Mouse (Mus musculus) heart, embryonic 14.5 days (tissue): ENCODE measurements around the gene Fam183b. TPM values are rescaled to one million over a fixed set of nuclear protein-coding genes. Genes with fewer than 3 reads are reported as not detected.
"Not testable (repeated sequence)": the region's sequence is repeated elsewhere in the genome, so short reads cannot be mapped to it uniquely, and the experiment has no call there.

ENCODE experiments used
- ATAC-seq: fragments of 200-750 bp; cut with Nextera tagmentation; 2 replicates; pipeline ENCODE4 v1.8.0; 2017; ENCODE audit warnings: low read depth, moderate TSS enrichment; ENCODE audit not compliant: insufficient number of reproducible peaks, insufficient read depth, low FRiP score
- H3K27ac ChIP-seq, 2 experiments: fragments of 200-500 bp in 1 of 2; fragments of 300-500 bp in 1 of 2; sonication (generic) in 1 of 2; replicated peaks in 1 of 2; 2 replicates each; pipeline ENCODE4 v1.5.1; 2012 to 2014; ENCODE audit warnings: low read depth in 2 of 2, low read length in 2 of 2, control low read depth in 1 of 2, mild to moderate bottlenecking in 1 of 2, mixed read lengths in 1 of 2; ENCODE audit not compliant: control insufficient read depth in 1 of 2, insufficient read depth in 1 of 2
- H3K27me3 ChIP-seq: fragments of 300-500 bp; sonication (generic); 2 replicates; pipeline ENCODE4 v1.6.1; 2014; ENCODE audit warnings: mild to moderate bottlenecking, low read length, control low read depth; ENCODE audit not compliant: control insufficient read depth, insufficient read depth
- H3K36me3 ChIP-seq: fragments of 300-500 bp; sonication (generic); 2 replicates; pipeline ENCODE4 v1.6.1; 2014; ENCODE audit warnings: mild to moderate bottlenecking, control low read depth, low read length, mixed read lengths; ENCODE audit not compliant: control insufficient read depth, insufficient read depth
- H3K4me1 ChIP-seq, 2 experiments: fragments of 200-500 bp in 1 of 2; fragments of 300-500 bp in 1 of 2; sonication (generic) in 1 of 2; 2 replicates each; pipeline ENCODE4 v1.6.1; 2012 to 2014; ENCODE audit warnings: low read length in 2 of 2, control low read depth in 1 of 2, mixed read lengths in 1 of 2; ENCODE audit not compliant: control insufficient read depth in 2 of 2, insufficient read depth in 2 of 2
- H3K4me2 ChIP-seq: fragments of 300-500 bp; sonication (generic); 2 replicates; pipeline ENCODE4 v1.6.1; 2014; ENCODE audit warnings: mild to moderate bottlenecking, low read length
- H3K4me3 ChIP-seq, 2 experiments: fragments of 200-500 bp in 1 of 2; fragments of 300-500 bp in 1 of 2; sonication (generic) in 1 of 2; 2 replicates each; pipeline ENCODE4 v1.5.1; 2012 to 2014; ENCODE audit warnings: low read length in 2 of 2, mild to moderate bottlenecking in 2 of 2, control low read depth in 1 of 2, low read depth in 1 of 2, moderate library complexity in 1 of 2; ENCODE audit not compliant: control insufficient read depth in 1 of 2, insufficient read depth in 1 of 2
- H3K9ac ChIP-seq: fragments of 300-500 bp; sonication (generic); 2 replicates; pipeline ENCODE4 v1.6.1; 2014; ENCODE audit warnings: mild to moderate bottlenecking, low read length
- H3K9me3 ChIP-seq: fragments of 300-500 bp; sonication (generic); 2 replicates; pipeline ENCODE4 v1.6.1; 2016; ENCODE audit warnings: low read length, control low read depth; ENCODE audit not compliant: control insufficient read depth
- whole genome bisulfite sequencing: fragments of 180-500 bp; shearing (Covaris S2); extraction: QIAGEN DNeasy Blood & Tissue Kit; methylation state at CpG from one replicate; pipeline ENCODE4 v1.1.7; 2014; 5-methylcytosine and 5-hydroxymethylcytosine counted together
- polyA plus RNA-seq: library from polyadenylated mRNA; unstranded; fragments of >200 nt; fragmentation: Nextera tagmentation; extraction: Ambion mirVana; gene quantifications from 2 replicates; pipeline ENCODE4 v1.2.1, GENCODE M21; 2014

The Fam183b gene
- 0.39 and 0.53 TPM in 2 replicates for polyA plus RNA-seq

GRCm38 (mm10) chr11:58801558-58802228 lies at the start of gene Fam183b:
Gene Fam183b (minus strand): TSS chr11:58801960.
- no peak within 1 kb of the TSS for H3K27ac ChIP-seq
- no peaks in the 10 kb centered on the region for H3K27me3 ChIP-seq
- no peaks in the 10 kb centered on the region for H3K9me3 ChIP-seq
- peak within 1 kb of the TSS; percentile 35 for H3K4me2 ChIP-seq
- no peak for ATAC-seq
- 35% methylated on average over 14 of the region's 14 CpGs for WGBS
- H3K4me3 ChIP-seq: no peak within 1 kb of the TSS
- H3K9ac ChIP-seq: no peak within 1 kb of the TSS
- H3K36me3 ChIP-seq: no peaks in the 10 kb centered on the region
- H3K4me1 ChIP-seq: peaks cover 0 to 8% of the 10 kb centered on the region in 2 experiments; a peak in 3 of 4 replicates

- Histone ChIP-seq H3K9me3 (no peaks in the 10 kb centered on the region), H3K4me3 (no peak overlapping the region), H3K27me3 (no peaks in the 10 kb centered on the region), H3K9ac (no peak overlapping the region), H3K4me1 (peaks cover 4 to 8% of the 10 kb centered on the region in 2 experiments), H3K36me3 (peaks cover 25% of the 10 kb centered on the region), H3K27ac (no peak overlapping the region), H3K4me2 (no peak overlapping the region)
- no peak for ATAC-seq
- 59% methylated on average over 2 of the region's 2 CpGs for WGBS
Observed at GRCm38 (mm10) chr11:58849731-58850130, 48.0 kb upstream of the Fam183b start.

- peak overlapping the region; percentile 85 for H3K9ac ChIP-seq
- no peaks in the 10 kb centered on the region for H3K9me3 ChIP-seq
- 45% methylated on average over 9 of the region's 9 CpGs for WGBS
- H3K4me1 ChIP-seq: peaks cover 4 to 8% of the 10 kb centered on the region in 2 experiments
- H3K27ac ChIP-seq: no peak overlapping the region
- H3K27me3 ChIP-seq: no peaks in the 10 kb centered on the region
- H3K4me3 ChIP-seq: peak overlapping the region; percentile 64 to 99
- ATAC-seq: no peak
- H3K4me2 ChIP-seq: peak overlapping the region; percentile 69
- peaks cover 17% of the 10 kb centered on the region for H3K36me3 ChIP-seq
Observed at GRCm38 (mm10) chr11:58847636-58848035, 45.9 kb upstream of the Fam183b start.

GRCm38 (mm10) chr11:58846919-58847461 lies 45.2 kb upstream of the Fam183b start, which contains the start of gene Gm12258:
Gene Gm12258 (plus strand): TSS chr11:58847158.
- WGBS: under 1% methylated on average over 24 of the region's 24 CpGs
- no peaks in the 10 kb centered on the region for H3K27me3 ChIP-seq
- peak within 1 kb of the TSS; percentile 85 for H3K9ac ChIP-seq
- no peaks in the 10 kb centered on the region for H3K9me3 ChIP-seq
- H3K36me3 ChIP-seq: peaks cover 17% of the 10 kb centered on the region
- peak within 1 kb of the TSS; percentile 69 for H3K4me2 ChIP-seq
- ATAC-seq: peak; percentile 99
- H3K4me1 ChIP-seq: peaks cover 4 to 8% of the 10 kb centered on the region in 2 experiments
- peak within 1 kb of the TSS; percentile 24 to 50; a peak in 3 of 4 replicates for H3K27ac ChIP-seq
- H3K4me3 ChIP-seq: peak within 1 kb of the TSS; percentile 64 to 99

- not testable (repeated sequence) for H3K9me3 ChIP-seq, H3K27me3 ChIP-seq, H3K4me2 ChIP-seq, H3K27ac ChIP-seq, H3K9ac ChIP-seq, H3K4me3 ChIP-seq, H3K4me1 ChIP-seq, ATAC-seq, H3K36me3 ChIP-seq
Observed at GRCm38 (mm10) chr11:58838951-58839350, 37.2 kb upstream of the Fam183b start, which contains the start of gene Olfr311. Gene Olfr311 (plus strand): TSS chr11:58839251.

GRCm38 (mm10) chr11:58832541-58832940 lies 30.8 kb upstream of the Fam183b start:
- 75% methylated on average over 2 of the region's 3 CpGs for WGBS
- not testable (repeated sequence) for H3K4me3 ChIP-seq, H3K27ac ChIP-seq, ATAC-seq, H3K4me1 ChIP-seq, H3K9me3 ChIP-seq, H3K4me2 ChIP-seq, H3K27me3 ChIP-seq, H3K9ac ChIP-seq, H3K36me3 ChIP-seq

GRCm38 (mm10) chr11:58829764-58830163 lies 28.0 kb upstream of the Fam183b start:
- 79% methylated on average over 3 of the region's 3 CpGs for WGBS
- no peaks in the 10 kb centered on the region for H3K27me3 ChIP-seq
- no peak for ATAC-seq
- H3K4me1 ChIP-seq: no peaks in the 10 kb centered on the region
- no peaks in the 10 kb centered on the region for H3K9me3 ChIP-seq
- H3K4me3 ChIP-seq: no peak overlapping the region
- H3K4me2 ChIP-seq: no peak overlapping the region
- H3K9ac ChIP-seq: no peak overlapping the region
- no peaks in the 10 kb centered on the region for H3K36me3 ChIP-seq
- H3K27ac ChIP-seq: no peak overlapping the region
